Mouse (Mus musculus): Measurements from ENCODE around the gene Rusc2.

DNA sequence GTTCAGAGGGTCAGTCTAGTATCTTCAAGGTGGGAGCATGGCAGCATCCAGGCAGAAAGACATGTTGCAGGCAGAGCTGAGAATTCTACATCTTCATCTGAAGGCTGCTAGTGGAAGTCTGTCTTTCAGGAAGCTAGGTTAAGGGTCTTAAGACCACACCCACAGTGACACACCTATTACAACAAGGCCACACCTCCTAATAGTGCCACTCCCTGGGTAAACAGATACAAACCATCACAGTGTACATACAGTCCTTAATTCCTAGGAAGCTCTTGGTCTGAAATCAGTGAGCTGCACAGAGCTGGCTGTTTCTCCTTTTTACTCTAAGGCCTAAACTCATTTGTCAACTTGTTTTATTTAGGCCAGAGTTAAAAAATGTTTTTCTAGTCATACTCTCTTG, 5.2 kb downstream of the Rusc2 start:
- no peak for TF ChIP-seq EP300 (IDR thresholded peaks at IDR 0.05; ENCODE audit: low read depth)
- TF ChIP-seq CTCF (IDR thresholded peaks at IDR 0.05; ENCODE audit: low read depth) = no peak

All from liver, postnatal 0 days (tissue).